Mouse (Mus musculus) urinary bladder, adult 2 months (tissue): ENCODE data around the gene Lrrc38. TPM values are rescaled to one million over a fixed set of nuclear protein-coding genes. Genes with fewer than 3 reads are reported as not detected.
"Not testable (repeated sequence)": the region's sequence is repeated elsewhere in the genome, so short reads cannot be mapped to it uniquely, and the experiment has no call there.

ENCODE experiments used
- DNase-seq: peaks from one replicate; pipeline ENCODE4 v3.0.0; 2022; ENCODE audit warnings: low spot score
- polyA plus RNA-seq: library from polyadenylated mRNA; depleted of rRNA; stranded (reverse); fragments of >200 nt; gene quantifications from 2 replicates; pipeline ENCODE4 v1.2.3, GENCODE M21; 2012; rRNA removed

Lrrc38 gene
- 0.04 TPM in 1 of 2 replicates, not detected in the other for polyA plus RNA-seq

DNA sequence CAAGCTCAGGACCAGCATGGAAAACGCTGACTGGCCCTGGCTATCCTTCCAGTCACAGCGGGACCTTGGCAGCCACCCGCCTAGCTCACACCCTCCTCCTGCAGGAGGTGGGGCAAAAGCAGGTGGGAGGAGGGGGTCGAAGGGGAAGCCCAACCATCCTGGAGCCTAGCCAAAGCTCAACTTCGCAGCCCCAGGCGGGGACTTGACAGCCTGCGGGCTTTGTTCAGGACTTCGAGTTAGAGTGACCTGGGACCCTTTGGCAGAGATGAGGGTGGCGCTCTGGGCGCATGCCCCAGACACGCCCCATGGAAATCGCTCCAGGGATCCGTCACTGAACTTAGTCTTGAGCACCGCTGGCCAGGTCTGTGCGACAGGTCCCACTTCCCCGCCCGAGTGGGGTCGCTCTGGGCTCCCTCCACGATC is at the start of gene Lrrc38:
Lrrc38 (plus strand) TSS at position 274 of the 423 bp plus-strand sequence.
- no peak for DNase-seq

DNA sequence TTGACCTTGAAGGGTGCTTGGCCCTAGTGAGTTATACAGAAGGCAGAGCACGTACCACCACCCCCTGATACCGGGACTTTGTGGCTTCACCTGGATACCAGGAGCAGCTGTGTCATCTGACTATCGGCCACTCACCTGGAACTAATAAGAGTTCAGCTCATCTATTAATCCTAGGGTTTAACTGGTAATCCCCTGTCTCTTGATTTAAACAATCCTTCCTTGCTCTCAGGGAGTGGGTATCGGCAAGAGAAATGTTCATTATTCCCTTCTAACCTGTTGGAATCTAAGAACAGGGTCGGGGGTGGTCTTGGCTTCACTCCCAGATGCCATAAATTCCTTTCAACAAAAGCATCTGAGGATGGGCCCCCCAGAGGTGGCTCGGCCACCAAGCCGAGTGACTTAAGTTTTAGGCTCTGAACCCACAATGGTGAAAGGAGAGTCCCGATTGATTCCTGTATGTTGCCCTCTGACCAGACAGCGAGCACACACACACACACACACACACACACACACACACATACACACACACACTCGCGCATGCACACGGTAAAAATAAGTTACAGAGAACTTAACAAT is 49.4 kb upstream of the Lrrc38 start:
- no peak for DNase-seq

DNA sequence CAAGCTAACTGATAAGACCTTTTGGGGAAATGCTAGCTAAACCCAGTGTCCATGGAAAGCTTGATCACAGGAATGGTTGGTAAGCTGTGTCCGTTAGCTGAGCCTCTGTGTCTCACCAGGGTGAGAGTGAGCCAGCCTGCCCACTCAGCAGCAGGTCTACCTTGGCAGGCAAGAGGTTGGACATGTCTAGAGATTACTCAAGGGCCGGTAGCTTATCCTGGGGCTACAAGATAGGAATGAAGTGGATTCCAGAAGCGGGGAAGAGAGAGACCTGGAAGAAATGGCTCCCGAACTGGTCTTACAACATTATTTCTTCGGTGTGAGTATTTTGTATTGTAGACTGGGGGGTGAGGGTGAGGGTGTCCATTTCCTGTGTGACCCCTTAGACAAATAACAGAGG is 48.5 kb upstream of the Lrrc38 start:
- DNase-seq, result no peak

GRCm38 (mm10) chr4:143301875-143302274 is 47.7 kb upstream of the Lrrc38 start:
- DNase-seq, result no peak

- no peak for DNase-seq
Measured at GRCm38 (mm10) chr4:143302279-143302890, 47.2 kb upstream of the Lrrc38 start.

- no peak for DNase-seq
Measured at GRCm38 (mm10) chr4:143305031-143305430, 44.5 kb upstream of the Lrrc38 start.

- no peak for DNase-seq
Measured at GRCm38 (mm10) chr4:143305987-143306772, 43.4 kb upstream of the Lrrc38 start.

- no peak for DNase-seq
Measured at GRCm38 (mm10) chr4:143311341-143311740, 38.2 kb upstream of the Lrrc38 start.

GRCm38 (mm10) chr4:143313299-143313698 is 36.3 kb upstream of the Lrrc38 start:
- DNase-seq, result no peak

GRCm38 (mm10) chr4:143324176-143324924 is 25.2 kb upstream of the Lrrc38 start:
- no peak for DNase-seq

DNA sequence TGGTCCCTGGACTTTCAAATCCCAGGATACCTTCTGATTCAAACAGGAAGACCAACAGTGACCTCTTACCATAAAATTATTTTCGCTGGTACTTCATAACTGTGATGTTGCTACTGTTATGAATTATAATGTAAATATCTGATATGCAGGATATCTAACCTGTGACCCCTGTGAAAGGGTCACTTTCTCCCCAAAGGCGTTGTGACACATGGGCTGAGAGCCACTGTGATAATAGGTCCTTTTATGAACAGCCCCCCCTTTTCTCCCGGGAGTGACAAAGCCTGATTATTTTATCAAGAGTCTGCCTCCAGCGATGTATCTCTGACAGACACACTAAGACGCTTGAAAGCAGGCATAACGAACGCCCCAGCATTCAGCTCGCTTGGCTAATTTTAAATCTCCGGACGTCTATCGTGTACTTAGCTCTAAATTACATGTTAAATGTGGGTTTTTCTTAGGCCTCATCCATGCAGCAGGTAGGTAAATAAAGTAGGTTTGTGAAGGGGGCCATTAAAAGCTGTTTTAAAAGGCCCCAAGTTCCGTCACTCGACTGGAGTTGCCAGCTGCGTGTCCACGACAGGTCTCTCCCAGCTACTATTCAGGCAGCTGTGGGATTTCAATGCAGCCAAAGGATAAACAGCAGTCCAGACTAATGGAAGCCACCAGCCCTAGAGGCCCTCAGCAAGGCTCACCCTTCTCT is 24.5 kb upstream of the Lrrc38 start:
- no peak for DNase-seq

GRCm38 (mm10) chr4:143325625-143325941 is 24.0 kb upstream of the Lrrc38 start:
- DNase-seq, result peak; percentile 73

DNA sequence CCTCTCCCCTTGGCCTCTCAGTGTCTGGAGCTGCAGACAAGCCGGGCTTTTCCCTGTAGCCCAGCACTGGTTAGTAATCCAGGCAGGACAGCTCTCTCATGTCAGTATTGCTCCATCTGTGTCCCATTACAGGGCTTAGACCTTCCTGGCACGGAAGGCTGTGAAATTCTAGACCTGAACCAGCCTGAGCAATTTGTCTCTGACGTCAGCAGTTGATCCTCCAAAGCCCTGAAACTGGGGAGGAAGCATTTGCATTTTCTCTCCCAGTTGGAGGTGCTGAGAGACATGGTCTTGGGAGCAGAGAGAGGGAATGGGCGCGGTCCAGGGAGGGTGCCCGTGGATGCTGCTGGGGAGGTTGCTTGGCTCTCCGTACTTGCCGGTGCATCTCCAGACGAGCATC is 19.0 kb upstream of the Lrrc38 start:
- no peak for DNase-seq

DNA sequence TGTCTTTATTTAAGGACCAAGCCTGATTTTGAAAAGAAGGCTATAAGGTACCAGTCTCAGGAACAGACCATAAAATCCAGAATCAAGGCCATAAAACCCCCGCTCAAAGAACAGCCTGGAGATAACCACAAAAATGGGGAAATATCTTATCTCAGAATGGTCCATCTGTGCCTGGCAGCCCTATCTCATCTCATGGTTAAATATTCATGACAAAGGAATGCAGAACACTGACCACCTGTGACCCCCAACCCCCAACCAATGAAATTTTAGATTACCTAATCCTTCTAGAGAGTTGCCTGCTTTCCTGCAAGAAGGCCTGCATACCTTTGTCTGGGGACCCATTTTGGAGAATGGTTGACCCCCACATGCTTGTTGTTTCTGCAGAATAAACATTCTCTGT is 17.8 kb upstream of the Lrrc38 start:
- DNase-seq, result no peak

DNA sequence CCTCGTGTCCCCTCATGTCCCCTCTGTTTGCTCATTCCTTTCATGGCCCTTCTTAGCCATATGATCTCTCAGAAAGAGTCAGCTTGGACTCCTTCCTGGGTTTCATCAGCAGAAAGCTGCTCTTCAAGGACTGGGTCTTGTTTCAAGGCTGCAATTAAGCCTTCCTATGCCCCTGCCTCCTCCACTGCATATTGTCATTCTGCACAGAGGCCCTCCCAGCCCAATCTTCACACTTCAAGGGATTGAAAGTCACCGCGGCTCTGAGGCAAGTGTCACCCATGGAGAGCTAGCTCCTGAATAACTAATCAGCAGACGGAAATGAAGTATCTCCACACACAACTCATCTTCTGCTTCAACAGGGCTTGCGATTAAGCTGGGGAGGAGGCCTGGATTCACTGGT is 15.4 kb upstream of the Lrrc38 start:
- DNase-seq, result no peak

- no peak for DNase-seq
Measured at GRCm38 (mm10) chr4:143334995-143335394, 14.6 kb upstream of the Lrrc38 start.

DNA sequence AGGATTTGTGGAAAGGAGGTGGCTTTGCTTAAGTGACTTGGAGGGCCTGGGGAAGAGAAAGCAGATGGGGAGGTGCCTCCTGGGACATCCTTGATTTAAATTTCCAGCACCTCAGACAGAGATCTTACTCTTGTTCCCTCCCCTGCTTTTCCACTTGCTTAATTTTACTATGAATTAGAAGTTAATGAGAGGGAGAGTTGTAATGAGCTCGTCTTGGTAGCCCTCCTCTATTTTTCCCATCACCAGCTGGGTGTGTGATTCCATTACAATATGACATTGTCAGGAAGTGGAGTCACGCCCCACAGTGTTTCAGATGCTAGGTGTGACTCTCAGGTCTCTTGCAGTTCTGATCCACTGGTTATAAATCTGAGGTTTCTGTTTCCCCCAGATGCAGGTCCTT is 13.5 kb upstream of the Lrrc38 start:
- DNase-seq, result no peak

DNA sequence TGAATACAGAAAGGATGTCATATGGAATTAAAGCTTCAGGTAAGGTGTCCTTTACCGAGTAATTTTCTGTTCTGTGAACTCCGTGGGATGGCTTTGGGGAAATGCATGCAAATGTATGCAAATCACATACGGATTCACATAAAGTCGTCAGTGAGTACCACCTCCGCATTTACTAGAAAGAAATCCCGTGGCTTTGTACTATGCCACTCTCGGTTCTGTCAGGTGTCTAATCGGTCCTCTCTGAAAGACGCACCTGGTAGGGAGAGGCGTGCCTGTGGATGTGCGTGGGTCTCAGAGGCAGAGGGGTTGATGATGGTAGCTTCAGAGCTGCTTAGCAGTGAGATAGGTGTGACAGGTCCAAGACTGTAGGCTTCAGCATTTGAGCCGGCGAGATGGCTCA is 9.7 kb upstream of the Lrrc38 start:
- DNase-seq, result no peak

- no peak for DNase-seq
Measured at GRCm38 (mm10) chr4:143341470-143341869, 8.1 kb upstream of the Lrrc38 start.

- DNase-seq, result not testable (repeated sequence)
Measured at GRCm38 (mm10) chr4:143345491-143345890, 4.1 kb upstream of the Lrrc38 start.

DNA sequence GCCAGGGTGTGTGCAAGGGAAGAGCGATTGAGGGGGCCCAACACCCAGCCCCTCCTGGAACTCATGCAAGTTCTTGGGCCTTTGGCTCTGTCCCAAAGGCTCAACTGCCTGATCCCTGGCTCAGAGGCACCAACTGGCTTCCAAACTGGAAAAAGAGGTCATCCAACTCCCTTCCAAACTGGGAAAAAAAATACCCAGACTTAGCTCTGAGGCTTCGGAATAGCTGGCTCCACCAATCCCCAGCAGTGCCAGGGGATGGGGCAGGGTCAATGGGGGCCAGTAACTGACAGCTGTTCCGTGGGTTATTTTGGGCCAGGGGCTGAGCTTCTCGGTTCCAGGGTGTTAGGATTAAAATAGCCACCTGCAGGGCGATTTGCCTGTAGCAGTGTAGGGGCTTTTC is 879 bp upstream of the Lrrc38 start:
- DNase-seq, result no peak
